ENCODE assay signal across 8 mouse cellular contexts in genomic region chr13:24279762-24280438, GRCm38 (mm10). TPM values are rescaled to one million over a fixed set of nuclear protein-coding genes. Genes with fewer than 3 reads are reported as not detected.
DNase-seq lines count a peak whose midpoint lies in the region; ATAC-seq and TF ChIP-seq lines count a peak whose summit lies in the region.

No protein-coding gene starts in this region.

- no peaks in the 10 kb centered on the region for H3K4me1 ChIP-seq in heart, postnatal 0 days (ENCODE audit: control insufficient read depth, insufficient read depth)
- H3K4me1 ChIP-seq in limb, embryonic 11.5 days (ENCODE audit: control insufficient read depth, insufficient read depth, low read length) = 0 out of 2 replicates have a peak, but pooled peaks cover 3% of the 10 kb centered on the region
- peaks cover 9% of the 10 kb centered on the region; the same call in 1 of the 2 replicates for H3K4me1 ChIP-seq in midbrain, postnatal 0 days (ENCODE audit: insufficient read depth, low read length)

- 4% methylated on average over 19 of the region's 21 CpGs for WGBS in heart, postnatal 0 days
- whole genome bisulfite sequencing in limb, embryonic 11.5 days = 1% methylated on average over 21 of the region's 21 CpGs
- 1% methylated on average over 21 of the region's 21 CpGs for WGBS in midbrain, postnatal 0 days

- peak overlapping the region; percentile 91; the same call in 1 of the 2 replicates for H3K27ac ChIP-seq in left cerebral cortex, adult 2 months
- no peak overlapping the region for H3K27ac ChIP-seq in heart, postnatal 0 days (ENCODE audit: low read depth)
- no peak overlapping the region; the same call in 1 of the 2 replicates for H3K27ac ChIP-seq in limb, embryonic 11.5 days (replicated peaks; ENCODE audit: low read depth, low read length)
- no peak overlapping the region for H3K27ac ChIP-seq in midbrain, postnatal 0 days (ENCODE audit: low read depth, low read length)

- H3K4me3 ChIP-seq in left cerebral cortex, adult 2 months = peak overlapping the region; percentile 61
- peak overlapping the region; percentile 74 for H3K4me3 ChIP-seq in heart, postnatal 0 days (ENCODE audit: low read depth, low read length)
- peak overlapping the region; percentile 70 for H3K4me3 ChIP-seq in limb, embryonic 11.5 days (ENCODE audit: low read depth, low read length)
- peak overlapping the region; percentile 82 for H3K4me3 ChIP-seq in midbrain, postnatal 0 days (ENCODE audit: low read depth, low read length)

- H3K27me3 ChIP-seq in heart, postnatal 0 days (ENCODE audit: control insufficient read depth, insufficient read depth, low read length) = peaks cover 28% of the 10 kb centered on the region
- no peaks in the 10 kb centered on the region for H3K27me3 ChIP-seq in limb, embryonic 11.5 days (ENCODE audit: control insufficient read depth, insufficient read depth, low read length)
- no peaks in the 10 kb centered on the region for H3K27me3 ChIP-seq in midbrain, postnatal 0 days (ENCODE audit: insufficient read depth, low read length)

- H3K9ac ChIP-seq in heart, postnatal 0 days (replicated peaks; ENCODE audit: low read depth, low read length) = peak overlapping the region; percentile 53
- peak overlapping the region; percentile 80 for H3K9ac ChIP-seq in limb, embryonic 11.5 days (ENCODE audit: low read length)
- peak overlapping the region; percentile 92 for H3K9ac ChIP-seq in midbrain, postnatal 0 days (replicated peaks; ENCODE audit: low read length, poor library complexity, severe bottlenecking)

- TF ChIP-seq CTCF in left cerebral cortex, adult 2 months (IDR thresholded peaks at IDR 0.05) = no peak
- no peak for TF ChIP-seq CTCF in heart, postnatal 0 days (IDR thresholded peaks at IDR 0.05; ENCODE audit: low read depth)
- no peak for TF ChIP-seq CTCF in midbrain, postnatal 0 days (IDR thresholded peaks at IDR 0.05)

- ATAC-seq in heart, postnatal 0 days (ENCODE audit: insufficient read depth, low read depth) = no peak
- no peak for ATAC-seq in limb, embryonic 11.5 days (ENCODE audit: insufficient number of reproducible peaks, low FRiP score, low TSS enrichment, low read depth)
- no peak for ATAC-seq in midbrain, postnatal 0 days (ENCODE audit: low FRiP score)

- intact Hi-C loops in left cerebral cortex, adult 2 months (cut with DNase I) = loop anchor here (2.0 to 5.0 kb wide), 3 partner anchors 78 to 253 kb away; no protein-coding TSS in a partner anchor

- peak in 1 of 2 experiments; percentile 15 for DNase-seq in left cerebral cortex, adult 2 months (ENCODE audit: extremely low spot score in 1 of 2, low spot score in 2 of 2)
- DNase-seq in left cerebral cortex, adult 18-20 months (ENCODE audit: low spot score in 2 of 2) = no peak
- peak; percentile 50 to 56 for DNase-seq in cerebellum, postnatal 25 days
- no peak for DNase-seq in heart, postnatal 0 days (ENCODE audit: low spot score)
- peak; percentile 47 for DNase-seq in limb, embryonic 11.5 days (ENCODE audit: low spot score)
- no peak for DNase-seq in midbrain, postnatal 0 days (ENCODE audit: low spot score)
- no peak for DNase-seq in layer of hippocampus, postnatal 14 days (ENCODE audit: low spot score in 2 of 2)
- no peak for DNase-seq in thymus, postnatal 25 days

- no peaks in the 10 kb centered on the region for H3K9me3 ChIP-seq in heart, postnatal 0 days (replicated peaks; ENCODE audit: control insufficient read depth, low read length)
- H3K9me3 ChIP-seq in limb, embryonic 11.5 days (ENCODE audit: control insufficient read depth, low read length) = no peaks in the 10 kb centered on the region
- H3K9me3 ChIP-seq in midbrain, postnatal 0 days (ENCODE audit: low read length) = no peaks in the 10 kb centered on the region

- H3K36me3 ChIP-seq in heart, postnatal 0 days (replicated peaks; ENCODE audit: control insufficient read depth, insufficient read depth, low read length) = no peaks in the 10 kb centered on the region
- H3K36me3 ChIP-seq in limb, embryonic 11.5 days (ENCODE audit: control insufficient read depth, insufficient read depth, low read length) = no peaks in the 10 kb centered on the region
- no peaks in the 10 kb centered on the region for H3K36me3 ChIP-seq in midbrain, postnatal 0 days (ENCODE audit: insufficient read depth, low read length)

- H3K4me2 ChIP-seq in heart, postnatal 0 days (ENCODE audit: low read depth, low read length) = peak overlapping the region; percentile 72
- H3K4me2 ChIP-seq in limb, embryonic 11.5 days (ENCODE audit: low read depth, severe bottlenecking) = peak overlapping the region; percentile 90
- peak overlapping the region; percentile 94 for H3K4me2 ChIP-seq in midbrain, postnatal 0 days (ENCODE audit: low read depth, low read length, poor library complexity, severe bottlenecking)

- no peak for TF ChIP-seq EP300 in heart, postnatal 0 days (IDR thresholded peaks at IDR 0.05; ENCODE audit: low read depth)

RNA-seq across cellular contexts. Expression of gene Carmil1, which starts 0.7 kb away (rescaled TPM):
- 10 to 100 TPM; 32.5 to 34.3 TPM for total RNA-seq in left cerebral cortex, adult 2 months (2021)
- 10 to 100 TPM; 29.1 to 29.2 TPM for total RNA-seq in left cerebral cortex, adult 18-20 months (2021)
- 1.1 and 4.8 TPM in 2 replicates for total RNA-seq in heart, postnatal 0 days (2014; rRNA removed; ENCODE audit: low replicate concordance)
- polyA plus RNA-seq in heart, postnatal 0 days (2015; fragmentation: Nextera tagmentation; extraction: Ambion mirVana) = 2.6 and 4.3 TPM in 2 replicates
- polyA plus RNA-seq in limb, embryonic 11.5 days (2014; fragmentation: Nextera tagmentation; extraction: Ambion mirVana) = 29.4 and 32.0 TPM in 2 replicates
- total RNA-seq in midbrain, postnatal 0 days (2014; rRNA removed) = 47.6 and 56.8 TPM in 2 replicates
- 38.5 and 40.7 TPM in 2 replicates for polyA plus RNA-seq in midbrain, postnatal 0 days (2015; fragmentation: Nextera tagmentation; extraction: Ambion mirVana)
- total RNA-seq in layer of hippocampus, postnatal 14 days (2021) = 10 to 100 TPM; 49.3 to 52.8 TPM

RNA-seq across cellular contexts. Expression of gene Cmah, which starts 47.3 kb away (rescaled TPM):
- total RNA-seq in left cerebral cortex, adult 2 months (2021) = under 1 TPM; 0.35 to 0.97 TPM
- 1 to 10 TPM in 1 of 2 experiments, under 1 TPM in 1; 0.58 to 1.2 TPM for total RNA-seq in left cerebral cortex, adult 18-20 months (2021)
- 1.0 TPM in 1 of 2 replicates, not detected in the other for total RNA-seq in heart, postnatal 0 days (2014; rRNA removed; ENCODE audit: low replicate concordance)
- 0.11 and 0.15 TPM in 2 replicates for polyA plus RNA-seq in heart, postnatal 0 days (2015; fragmentation: Nextera tagmentation; extraction: Ambion mirVana)
- polyA plus RNA-seq in limb, embryonic 11.5 days (2014; fragmentation: Nextera tagmentation; extraction: Ambion mirVana) = 0.13 and 0.20 TPM in 2 replicates
- 0.05 TPM in 2 replicates for total RNA-seq in midbrain, postnatal 0 days (2014; rRNA removed)
- 0.14 and 0.17 TPM in 2 replicates for polyA plus RNA-seq in midbrain, postnatal 0 days (2015; fragmentation: Nextera tagmentation; extraction: Ambion mirVana)
- under 1 TPM; 0.41 to 0.62 TPM for total RNA-seq in layer of hippocampus, postnatal 14 days (2021)

Comparison
In these comparisons a context has a peak if more than half of its experiments do, and no peak if none do; other contexts are left out.
1. DNase-seq: peak in cerebellum, postnatal 25 days (2 of 2) and limb, embryonic 11.5 days (single experiment); none in left cerebral cortex, adult 18-20 months (0 of 2), heart, postnatal 0 days (single experiment), midbrain, postnatal 0 days (single experiment), layer of hippocampus, postnatal 14 days (0 of 2) and thymus, postnatal 25 days (single experiment).
2. Peak in every context shown above with its lines, with median percentiles within 50 percentile points of each other: H3K4me3 ChIP-seq, H3K4me2 ChIP-seq and H3K9ac ChIP-seq.